Mouse (Mus musculus) cerebellum, adult 2 months (tissue): ENCODE data around the gene Zfp280d.

Experiments used
- CTCF ChIP-seq: fragments of 200-500 bp; IDR thresholded peaks from 2 replicates; pipeline ENCODE4 v1.5.1; 2011; ENCODE audit warnings: low read depth, mild to moderate bottlenecking, control low read depth, low read length, moderate library complexity, borderline replicate concordance; ENCODE audit not compliant: insufficient read depth
- POLR2A ChIP-seq: fragments of 200-500 bp; IDR thresholded peaks from 2 replicates; pipeline ENCODE4 v1.6.1; 2011; ENCODE audit warnings: low read length, control low read depth, borderline replicate concordance; ENCODE audit not compliant: insufficient read depth

DNA sequence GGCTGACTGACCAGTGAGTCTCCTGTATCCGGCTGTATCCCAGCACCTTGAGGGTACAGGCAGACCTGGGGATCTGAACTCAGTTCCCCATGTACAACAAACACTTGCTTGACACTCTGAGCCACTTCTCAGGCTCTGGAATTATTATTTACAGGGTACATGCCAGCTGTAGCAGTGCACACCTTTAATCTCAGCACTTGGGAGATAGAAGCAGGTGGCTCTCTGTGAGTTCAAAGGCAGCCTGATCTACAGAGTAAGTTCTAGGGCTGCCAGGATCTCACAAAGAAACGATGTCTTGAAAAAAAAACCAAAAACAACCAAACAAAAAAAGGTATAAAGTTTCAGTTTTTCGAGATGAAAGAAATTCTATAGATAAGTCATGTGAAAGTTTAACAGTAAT, 101.0 kb downstream of the Zfp280d start:
- TF ChIP-seq CTCF: no peak
- no peak for TF ChIP-seq POLR2A
